Mouse (Mus musculus) erythroblast, embryonic 14.5 days (primary cell): Measurements from ENCODE around the gene Cbx4.

Source experiments
- GATA1 ChIP-seq: IDR thresholded peaks from 2 replicates; pipeline ENCODE4 v1.6.1; 2012; ENCODE audit warnings: low read length, inconsistent platforms, mixed read lengths
- TAL1 ChIP-seq: IDR thresholded peaks from 3 replicates; pipeline ENCODE4 v1.6.1; 2012; ENCODE audit warnings: low read length, inconsistent platforms, mixed read lengths

- TF ChIP-seq TAL1 = no peak
- no peak for TF ChIP-seq GATA1
Observed at GRCm38 (mm10) chr11:119033874-119034558, 52.0 kb downstream of the Cbx4 start.
